Mouse (Mus musculus) stomach, postnatal 0 days (tissue): ENCODE measurements at regions not wholly inside any gene's neighbourhood (a gene's known extent, or its start where the extent isn't known, plus 50 kb on each side); places are given as distances from the start of the nearest gene placed in this dataset.

Experiments
- ATAC-seq: fragments of 200-750 bp; cut with Nextera tagmentation; 2 replicates; pipeline ENCODE4 v1.8.0; 2017; ENCODE audit not compliant: low FRiP score, low TSS enrichment
- DNase-seq: peaks from one replicate; pipeline ENCODE4 v3.0.0-alpha.2; 2016; ENCODE audit warnings: low spot score
- H3K27ac ChIP-seq: fragments of 300-500 bp; sonication (generic); replicated peaks from 2 replicates; pipeline ENCODE4 v1.5.1; 2014; ENCODE audit warnings: mild to moderate bottlenecking, control low read depth
- H3K27me3 ChIP-seq: fragments of 300-500 bp; sonication (generic); 2 replicates; pipeline ENCODE4 v1.6.1; 2014; ENCODE audit warnings: low read length; ENCODE audit not compliant: control insufficient read depth, insufficient read depth
- H3K36me3 ChIP-seq: fragments of 300-500 bp; sonication (generic); 2 replicates; pipeline ENCODE4 v1.6.1; 2014; ENCODE audit warnings: low read length, mixed read lengths; ENCODE audit not compliant: control insufficient read depth, insufficient read depth
- H3K4me1 ChIP-seq: fragments of 300-500 bp; sonication (generic); replicated peaks from 2 replicates; pipeline ENCODE4 v1.6.1; 2014; ENCODE audit warnings: antibody characterized with exemption; ENCODE audit not compliant: control insufficient read depth, insufficient read depth
- H3K4me2 ChIP-seq: fragments of 300-500 bp; sonication (generic); replicated peaks from 2 replicates; pipeline ENCODE4 v1.6.1; 2014; ENCODE audit warnings: low read depth, mild to moderate bottlenecking, control low read depth, moderate library complexity
- H3K4me3 ChIP-seq: fragments of 300-500 bp; sonication (generic); 2 replicates; pipeline ENCODE4 v1.5.1; 2014; ENCODE audit warnings: low read depth, low read length, control low read depth
- H3K9ac ChIP-seq: fragments of 300-500 bp; sonication (generic); 2 replicates; pipeline ENCODE4 v1.6.1; 2014; ENCODE audit warnings: mild to moderate bottlenecking, low read length, control low read depth, mixed read lengths
- H3K9me3 ChIP-seq: fragments of 300-500 bp; sonication (generic); 2 replicates; pipeline ENCODE4 v1.6.1; 2016; ENCODE audit warnings: low read length; ENCODE audit not compliant: control insufficient read depth
- CTCF ChIP-seq: IDR thresholded peaks from 2 replicates; pipeline ENCODE4 v1.5.1; 2016; ENCODE audit warnings: antibody characterized with exemption, low read depth, mild to moderate bottlenecking, moderate library complexity
- EP300 ChIP-seq: optimal IDR thresholded peaks from 2 replicates; pipeline ENCODE3; 2016; ENCODE audit warnings: antibody characterized with exemption
- WGBS: fragments of 180-500 bp; shearing (Covaris S2); extraction: QIAGEN DNeasy Blood & Tissue Kit; methylation state at CpG from one replicate; pipeline ENCODE4 v1.1.7; 2014; 5-methylcytosine and 5-hydroxymethylcytosine counted together

DNA sequence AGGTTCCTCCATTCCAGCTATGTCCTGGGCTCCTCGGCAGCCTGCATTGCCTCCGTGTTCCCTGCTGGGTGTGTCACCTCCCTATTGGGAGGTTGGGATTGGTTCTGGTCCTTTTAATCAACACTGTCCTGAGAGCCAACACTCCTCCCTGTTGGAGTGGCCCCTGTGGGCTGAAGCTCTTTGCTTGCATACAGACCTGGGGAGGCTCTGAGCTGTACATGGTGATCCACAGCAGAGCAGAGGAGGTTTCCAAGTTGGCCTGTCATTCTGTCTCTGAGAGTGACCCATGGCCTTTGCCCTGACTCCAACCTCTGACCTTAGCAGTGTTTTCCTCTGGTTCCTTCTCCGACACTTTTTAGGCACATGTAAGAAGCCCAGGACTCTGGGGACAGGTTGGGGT, 132.4 kb downstream of the Tpra1 start:
- no peak overlapping the region for H3K27ac ChIP-seq
- H3K9ac ChIP-seq: no peak overlapping the region
- TF ChIP-seq CTCF (no peak), EP300 (no peak)
- H3K4me1 ChIP-seq: no peaks in the 10 kb centered on the region
- no peaks in the 10 kb centered on the region for H3K36me3 ChIP-seq
- H3K27me3 ChIP-seq: no peaks in the 10 kb centered on the region
- H3K4me2 ChIP-seq: no peak overlapping the region
- DNase-seq (no peak), ATAC-seq (no peak; the same call in 1 of the 2 replicates)
- WGBS: 50% methylated on average over 3 of the region's 3 CpGs
- H3K9me3 ChIP-seq: no peaks in the 10 kb centered on the region
- H3K4me3 ChIP-seq: no peak overlapping the region

DNA sequence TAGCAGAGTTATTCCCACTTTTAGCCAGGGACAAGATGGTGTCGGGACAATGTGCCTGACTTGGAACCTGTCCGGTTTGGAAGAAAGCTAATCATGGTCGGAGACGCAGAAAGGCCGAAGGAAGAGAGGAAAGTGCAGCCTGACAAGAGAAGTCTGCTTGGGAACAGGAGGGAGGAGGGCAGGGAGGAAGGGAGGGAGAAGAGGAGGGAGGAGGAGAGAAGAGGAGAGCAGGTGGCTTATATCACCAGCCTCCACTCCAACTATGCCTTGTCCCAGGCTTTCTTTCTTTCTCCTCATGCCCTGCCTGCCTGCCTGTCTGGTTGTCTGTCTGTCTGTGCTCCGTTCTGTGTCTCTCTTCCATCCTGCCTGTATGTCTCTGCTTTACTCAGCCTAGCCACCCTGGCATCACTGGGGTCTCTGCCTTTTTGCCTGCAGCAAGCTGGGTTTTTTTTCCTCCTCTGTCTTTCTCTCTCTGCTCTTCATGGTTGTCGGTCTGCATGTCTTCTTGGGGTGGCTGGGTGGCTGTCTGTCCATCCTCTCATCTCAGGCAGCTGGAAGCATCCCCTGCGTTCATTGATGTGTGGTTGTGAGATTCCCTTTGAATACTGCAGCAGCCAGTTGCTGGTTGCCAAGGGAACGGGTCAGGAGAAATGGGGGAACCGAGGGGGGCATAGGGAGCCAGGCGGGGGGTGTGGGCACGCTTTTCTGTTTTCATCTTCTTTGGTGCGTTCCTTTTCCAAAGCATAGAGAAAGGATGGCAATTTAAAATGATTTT, 133.2 kb downstream of the Tpra1 start:
- H3K9me3 ChIP-seq: no peaks in the 10 kb centered on the region
- H3K4me1 ChIP-seq: no peaks in the 10 kb centered on the region
- WGBS: 47% methylated on average over 13 of the region's 13 CpGs
- H3K27me3 ChIP-seq: no peaks in the 10 kb centered on the region
- H3K36me3 ChIP-seq: no peaks in the 10 kb centered on the region
- ATAC-seq (no peak), DNase-seq (no peak)
- H3K4me2 ChIP-seq: no peak overlapping the region
- TF ChIP-seq CTCF (no peak), EP300 (no peak)
- no peak overlapping the region for H3K27ac ChIP-seq
- H3K9ac ChIP-seq: no peak overlapping the region
- no peak overlapping the region for H3K4me3 ChIP-seq

DNA sequence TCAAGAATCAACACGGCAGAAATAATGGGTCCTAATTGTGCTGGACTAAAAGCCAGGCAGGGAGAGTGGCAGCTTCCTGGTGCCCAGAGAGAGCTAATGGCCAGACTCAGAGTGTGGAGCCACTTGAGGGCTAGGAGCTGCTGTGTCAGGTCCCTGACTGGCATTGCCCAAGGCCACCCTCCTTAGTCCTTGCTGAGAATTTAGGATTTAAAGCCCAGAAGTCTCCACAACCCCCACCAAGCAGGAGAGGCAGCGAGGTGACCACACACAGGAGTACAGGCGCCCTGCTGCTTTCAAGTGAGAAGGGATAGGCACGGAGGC, 133.7 kb downstream of the Tpra1 start:
- no peak overlapping the region for H3K4me3 ChIP-seq
- WGBS: 63% methylated on average over 4 of the region's 4 CpGs
- ATAC-seq (no peak), DNase-seq (no peak)
- no peaks in the 10 kb centered on the region for H3K9me3 ChIP-seq
- TF ChIP-seq CTCF: no peak
- no peak for TF ChIP-seq EP300
- H3K9ac ChIP-seq: no peak overlapping the region
- no peaks in the 10 kb centered on the region for H3K4me1 ChIP-seq
- no peaks in the 10 kb centered on the region for H3K27me3 ChIP-seq
- H3K4me2 ChIP-seq: no peak overlapping the region
- no peak overlapping the region for H3K27ac ChIP-seq
- H3K36me3 ChIP-seq: no peaks in the 10 kb centered on the region

DNA sequence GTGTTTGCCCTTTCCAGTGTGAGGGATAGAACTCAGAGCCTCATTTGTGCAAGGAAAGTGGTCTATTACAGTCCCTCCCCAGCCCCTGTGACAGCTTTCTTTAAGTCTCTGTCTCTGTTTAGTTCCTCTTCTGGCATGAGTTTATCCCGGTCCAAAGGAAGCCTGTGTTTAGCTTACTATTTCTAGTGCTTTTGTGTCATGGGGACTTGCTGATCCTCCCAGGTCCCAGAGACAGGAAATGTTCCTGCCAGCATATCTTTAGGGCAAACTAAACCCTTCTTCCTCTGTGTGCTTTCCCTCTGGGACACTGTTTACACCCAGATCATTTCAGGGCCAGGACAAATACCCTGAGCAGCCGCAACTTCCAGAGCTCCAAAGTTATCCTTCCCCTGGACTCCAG, 135.3 kb downstream of the Tpra1 start:
- Histone ChIP-seq H3K4me1 (no peaks in the 10 kb centered on the region), H3K27me3 (no peaks in the 10 kb centered on the region), H3K36me3 (no peaks in the 10 kb centered on the region), H3K4me2 (no peak overlapping the region), H3K9me3 (no peaks in the 10 kb centered on the region), H3K27ac (no peak overlapping the region), H3K9ac (no peak overlapping the region), H3K4me3 (no peak overlapping the region)
- ATAC-seq (no peak), DNase-seq (no peak)
- no peak for TF ChIP-seq CTCF
- TF ChIP-seq EP300: no peak
- WGBS: 11% methylated on average over 2 of the region's 2 CpGs

DNA sequence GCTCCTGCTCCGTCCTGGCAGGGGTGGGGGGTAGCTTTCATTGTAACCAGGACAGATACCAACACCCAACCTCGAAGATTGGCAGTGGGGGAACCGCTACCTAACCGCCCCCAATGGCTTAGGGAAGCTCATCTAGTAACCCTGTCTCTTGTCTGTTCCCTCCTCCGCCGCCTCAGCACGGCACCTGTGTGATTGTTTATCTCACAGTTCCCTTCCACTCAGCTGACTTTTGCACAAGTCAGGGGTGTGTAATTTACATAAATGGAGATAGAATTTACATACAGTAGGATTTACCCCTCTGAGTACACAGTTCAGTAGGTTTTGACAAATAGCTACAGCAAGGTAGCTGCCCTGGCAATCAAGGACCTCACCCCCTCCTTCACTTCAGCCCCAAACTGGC, 135.8 kb downstream of the Tpra1 start:
- Histone ChIP-seq H3K4me3 (no peak overlapping the region), H3K27me3 (no peaks in the 10 kb centered on the region), H3K36me3 (no peaks in the 10 kb centered on the region), H3K27ac (no peak overlapping the region), H3K4me1 (no peaks in the 10 kb centered on the region), H3K9ac (no peak overlapping the region), H3K9me3 (no peaks in the 10 kb centered on the region), H3K4me2 (no peak overlapping the region)
- DNase-seq (no peak), ATAC-seq (no peak)
- WGBS: 33% methylated on average over 7 of the region's 7 CpGs
- no peak for TF ChIP-seq CTCF
- no peak for TF ChIP-seq EP300

GRCm38 (mm10) chr6:89040919-89041318, 138.9 kb downstream of the Tpra1 start:
- Histone ChIP-seq H3K9ac (no peak overlapping the region), H3K4me2 (no peak overlapping the region), H3K27ac (no peak overlapping the region), H3K9me3 (no peaks in the 10 kb centered on the region), H3K4me1 (no peaks in the 10 kb centered on the region), H3K4me3 (no peak overlapping the region), H3K36me3 (no peaks in the 10 kb centered on the region), H3K27me3 (no peaks in the 10 kb centered on the region)
- 85% methylated on average over 4 of the region's 4 CpGs for WGBS
- no peak for DNase-seq
- ATAC-seq: no peak
- TF ChIP-seq CTCF (no peak), EP300 (no peak)
